Mouse (Mus musculus): ENCODE measurements around the gene Prtg. TPM values are rescaled to one million over a fixed set of nuclear protein-coding genes. Genes with fewer than 3 reads are reported as not detected.

Prtg gene
- polyA plus RNA-seq, 1 experiment from 2014 or later: 1.7 TPM

DNA sequence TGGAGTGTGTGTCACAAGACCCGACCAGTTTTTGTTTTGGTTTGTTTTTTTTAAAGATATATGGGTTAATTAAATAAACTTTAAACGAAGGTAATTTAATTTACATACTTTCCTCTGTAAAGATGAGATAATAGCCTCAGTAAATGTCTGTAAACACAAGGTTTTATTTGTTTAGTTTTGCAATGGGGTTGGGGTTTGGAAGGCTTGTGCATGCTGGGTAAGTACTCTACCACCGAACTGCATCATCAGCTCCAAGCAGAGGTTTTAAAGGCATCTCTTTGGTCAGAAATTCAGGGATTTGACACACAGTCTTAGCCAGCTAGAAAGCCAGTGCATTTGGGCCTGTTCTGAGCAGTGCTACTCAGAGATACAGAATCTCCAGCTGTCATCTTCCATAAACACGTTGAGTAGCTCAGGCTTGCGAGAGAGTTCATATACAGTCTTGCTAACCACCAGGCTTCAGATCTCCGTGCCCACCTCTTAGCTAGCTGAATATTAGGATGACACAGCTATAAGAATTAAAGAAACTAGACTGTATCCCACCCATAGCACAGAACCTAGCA, 31.0 kb downstream of the Prtg start:
- DNase-seq (ENCODE audit: low spot score) (no peak), ATAC-seq (replicated peaks; ENCODE audit: low FRiP score) (no peak)
- H3K4me1 ChIP-seq (replicated peaks; ENCODE audit: control insufficient read depth, insufficient read depth, low read length): peaks cover 10% of the 10 kb centered on the region
- H3K36me3 ChIP-seq (ENCODE audit: control insufficient read depth, insufficient read depth, low read length): no peaks in the 10 kb centered on the region
- H3K4me3 ChIP-seq (ENCODE audit: low read depth, low read length): no peak overlapping the region
- 75% methylated on average over 6 of the region's 6 CpGs for WGBS
- no peak overlapping the region for H3K4me2 ChIP-seq
- H3K27me3 ChIP-seq (replicated peaks; ENCODE audit: control insufficient read depth, insufficient read depth, low read length): no peaks in the 10 kb centered on the region
- H3K27ac ChIP-seq (ENCODE audit: low read depth, low read length): no peak overlapping the region
- H3K9me3 ChIP-seq (ENCODE audit: control insufficient read depth, low read length): no peaks in the 10 kb centered on the region
- no peak overlapping the region for H3K9ac ChIP-seq (ENCODE audit: low read depth, low read length)

DNA sequence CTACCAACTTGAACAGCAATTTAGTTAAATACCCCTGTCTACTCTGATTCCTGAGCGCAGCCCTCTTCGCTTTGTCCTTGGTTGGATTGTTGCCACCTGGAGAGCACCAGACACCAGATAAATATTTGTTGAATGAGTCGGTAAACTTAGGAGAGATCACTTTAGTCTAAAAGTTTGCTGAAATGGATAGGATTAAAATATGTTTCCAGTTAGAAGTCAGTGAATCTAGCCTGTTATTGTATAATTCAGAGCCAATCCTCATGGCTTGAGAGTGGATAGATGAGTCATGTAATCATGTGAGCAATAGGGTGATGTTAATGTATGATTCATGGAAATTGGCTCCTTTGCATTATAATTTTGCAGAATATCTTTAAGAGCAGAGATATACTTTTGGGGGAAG, 31.6 kb downstream of the Prtg start:
- Histone ChIP-seq H3K9me3 (ENCODE audit: control insufficient read depth, low read length) (no peaks in the 10 kb centered on the region), H3K9ac (ENCODE audit: low read depth, low read length) (no peak overlapping the region), H3K4me2 (no peak overlapping the region), H3K27me3 (replicated peaks; ENCODE audit: control insufficient read depth, insufficient read depth, low read length) (no peaks in the 10 kb centered on the region), H3K4me1 (replicated peaks; ENCODE audit: control insufficient read depth, insufficient read depth, low read length) (peaks cover 10% of the 10 kb centered on the region), H3K4me3 (ENCODE audit: low read depth, low read length) (no peak overlapping the region), H3K36me3 (ENCODE audit: control insufficient read depth, insufficient read depth, low read length) (no peaks in the 10 kb centered on the region), H3K27ac (ENCODE audit: low read depth, low read length) (no peak overlapping the region)
- ATAC-seq (replicated peaks; ENCODE audit: low FRiP score) (no peak), DNase-seq (ENCODE audit: low spot score) (no peak)
- 78% methylated on average over 3 of the region's 3 CpGs for WGBS

DNA sequence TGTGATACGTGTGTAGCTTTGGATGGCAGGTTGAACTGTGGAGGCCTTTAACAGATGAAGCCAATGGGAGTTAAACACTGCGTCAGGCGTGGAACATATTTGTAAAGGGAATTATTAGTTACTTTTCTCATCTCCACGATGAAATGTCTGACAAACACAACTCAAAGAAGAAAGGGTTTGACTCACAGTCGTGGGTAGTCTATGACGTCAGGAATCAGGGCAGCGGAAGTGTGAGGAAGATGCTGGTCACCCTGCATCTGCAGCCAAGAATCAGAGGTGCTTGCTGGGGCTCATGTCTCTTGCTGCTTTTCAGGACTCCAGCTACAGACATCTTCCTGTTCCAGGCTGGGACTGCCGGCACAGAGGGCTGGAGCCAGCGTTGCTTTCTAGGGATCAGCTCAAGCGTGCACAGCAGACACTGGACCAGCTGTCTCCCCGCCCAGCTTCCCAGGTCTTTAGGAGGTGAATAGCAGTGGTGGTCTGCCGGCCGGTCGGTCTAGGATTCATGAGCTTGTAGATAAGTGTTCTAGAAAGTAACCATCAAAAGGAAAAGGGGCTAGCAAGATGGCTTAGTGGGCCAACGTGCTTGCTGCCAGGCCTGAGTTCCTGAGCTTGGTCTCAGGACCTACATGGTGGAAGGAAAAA, 32.8 kb downstream of the Prtg start:
- Histone ChIP-seq H3K36me3 (ENCODE audit: control insufficient read depth, insufficient read depth, low read length) (no peaks in the 10 kb centered on the region), H3K27me3 (replicated peaks; ENCODE audit: control insufficient read depth, insufficient read depth, low read length) (no peaks in the 10 kb centered on the region), H3K9ac (ENCODE audit: low read depth, low read length) (no peak overlapping the region), H3K4me1 (replicated peaks; ENCODE audit: control insufficient read depth, insufficient read depth, low read length) (peaks cover 6% of the 10 kb centered on the region; the same call in 1 of the 2 replicates), H3K9me3 (ENCODE audit: control insufficient read depth, low read length) (no peaks in the 10 kb centered on the region), H3K4me3 (ENCODE audit: low read depth, low read length) (no peak overlapping the region), H3K27ac (ENCODE audit: low read depth, low read length) (no peak overlapping the region), H3K4me2 (no peak overlapping the region)
- WGBS: 86% methylated on average over 15 of the region's 15 CpGs
- no peak for ATAC-seq (replicated peaks; ENCODE audit: low FRiP score)
- no peak for DNase-seq (ENCODE audit: low spot score)

DNA sequence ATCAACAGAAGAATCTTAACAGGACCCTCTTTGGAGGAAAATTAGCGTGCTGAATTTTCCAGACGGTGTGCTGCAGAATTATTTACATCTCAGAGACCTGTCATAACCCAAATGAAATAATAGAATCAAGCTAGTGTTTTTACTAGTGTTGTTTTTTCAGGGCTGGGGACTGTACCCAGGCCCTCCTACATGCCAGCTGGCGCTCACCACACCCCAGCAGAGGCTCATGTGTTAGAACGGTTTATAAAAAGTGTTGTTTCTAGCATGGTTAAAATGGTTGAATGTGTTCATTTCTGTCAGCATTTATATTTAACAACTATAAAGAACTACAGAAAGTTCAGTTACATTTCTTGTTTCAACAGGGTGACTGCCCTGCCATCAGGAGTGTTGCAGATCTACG, 37.8 kb downstream of the Prtg start:
- ATAC-seq (replicated peaks; ENCODE audit: low FRiP score) (no peak), DNase-seq (ENCODE audit: low spot score) (no peak)

DNA sequence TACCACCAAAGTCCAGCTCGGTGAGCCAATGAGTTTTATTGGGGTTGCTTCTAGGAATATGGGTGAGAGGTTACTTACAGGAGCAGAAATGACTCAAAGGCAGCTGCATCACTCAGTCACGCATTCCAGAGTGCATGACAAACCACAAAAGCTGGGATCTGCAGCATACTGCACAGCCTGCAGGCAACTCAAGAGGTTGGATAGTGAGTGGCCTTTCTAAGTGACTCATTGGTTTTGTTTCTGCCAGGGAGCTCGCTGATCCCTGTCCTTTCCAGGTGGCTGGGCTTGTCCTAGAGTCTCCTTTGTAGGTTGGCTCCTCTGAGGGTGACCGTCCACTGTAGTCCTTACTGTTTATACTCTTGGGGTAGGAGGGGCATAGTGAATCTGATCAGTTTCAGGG, 39.5 kb downstream of the Prtg start:
- no peak for ATAC-seq (replicated peaks; ENCODE audit: low FRiP score)
- Histone ChIP-seq H3K27me3 (replicated peaks; ENCODE audit: control insufficient read depth, insufficient read depth, low read length) (no peaks in the 10 kb centered on the region), H3K27ac (ENCODE audit: low read depth, low read length) (no peak overlapping the region), H3K9me3 (ENCODE audit: control insufficient read depth, low read length) (no peaks in the 10 kb centered on the region), H3K4me3 (ENCODE audit: low read depth, low read length) (no peak overlapping the region), H3K9ac (ENCODE audit: low read depth, low read length) (no peak overlapping the region), H3K4me2 (no peak overlapping the region), H3K36me3 (ENCODE audit: control insufficient read depth, insufficient read depth, low read length) (no peaks in the 10 kb centered on the region; the same call in 1 of the 2 replicates), H3K4me1 (replicated peaks; ENCODE audit: control insufficient read depth, insufficient read depth, low read length) (no peaks in the 10 kb centered on the region)
- DNase-seq (ENCODE audit: low spot score): no peak
- 84% methylated on average over 4 of the region's 4 CpGs for WGBS

More for the DNA sequence above, 37.8 kb downstream of the Prtg start:
- no peaks in the 10 kb centered on the region for H3K9me3 ChIP-seq (ENCODE audit: control insufficient read depth, low read length)
- no peaks in the 10 kb centered on the region; the same call in 1 of the 2 replicates for H3K36me3 ChIP-seq (ENCODE audit: control insufficient read depth, insufficient read depth, low read length)
- 92% methylated on average over 5 of the region's 5 CpGs for WGBS
- no peak overlapping the region for H3K4me3 ChIP-seq (ENCODE audit: low read depth, low read length)
- no peaks in the 10 kb centered on the region for H3K4me1 ChIP-seq (replicated peaks; ENCODE audit: control insufficient read depth, insufficient read depth, low read length)
- no peak overlapping the region for H3K9ac ChIP-seq (ENCODE audit: low read depth, low read length)
- H3K27me3 ChIP-seq (replicated peaks; ENCODE audit: control insufficient read depth, insufficient read depth, low read length): no peaks in the 10 kb centered on the region
- H3K27ac ChIP-seq (ENCODE audit: low read depth, low read length): no peak overlapping the region
- no peak overlapping the region for H3K4me2 ChIP-seq

DNA sequence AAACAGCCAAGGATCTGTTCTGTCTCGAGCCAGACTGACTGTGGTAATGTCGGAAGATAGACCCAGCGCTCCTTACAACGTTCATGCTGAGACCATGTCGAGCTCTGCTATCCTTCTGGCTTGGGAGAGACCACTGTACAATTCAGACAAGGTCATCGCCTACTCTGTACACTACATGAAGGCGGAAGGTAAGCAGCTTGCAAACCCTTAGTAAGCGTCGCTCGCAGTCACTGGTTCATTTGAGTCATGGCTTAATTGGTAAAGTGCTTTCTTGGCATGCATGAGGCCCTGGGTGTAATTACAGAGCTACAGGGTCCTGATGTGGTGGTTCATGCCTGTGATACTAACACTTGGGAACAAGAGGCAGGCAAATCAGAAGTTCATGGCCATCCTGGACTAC, 44.9 kb downstream of the Prtg start:
- Histone ChIP-seq H3K4me2 (no peak overlapping the region), H3K27ac (ENCODE audit: low read depth, low read length) (no peak overlapping the region), H3K9ac (ENCODE audit: low read depth, low read length) (no peak overlapping the region), H3K36me3 (ENCODE audit: control insufficient read depth, insufficient read depth, low read length) (no peaks in the 10 kb centered on the region), H3K4me1 (replicated peaks; ENCODE audit: control insufficient read depth, insufficient read depth, low read length) (no peaks in the 10 kb centered on the region), H3K27me3 (replicated peaks; ENCODE audit: control insufficient read depth, insufficient read depth, low read length) (no peaks in the 10 kb centered on the region), H3K9me3 (ENCODE audit: control insufficient read depth, low read length) (no peaks in the 10 kb centered on the region), H3K4me3 (ENCODE audit: low read depth, low read length) (no peak overlapping the region)
- ATAC-seq (replicated peaks; ENCODE audit: low FRiP score): no peak
- WGBS: 90% methylated on average over 10 of the region's 10 CpGs
- DNase-seq (ENCODE audit: low spot score): no peak

DNA sequence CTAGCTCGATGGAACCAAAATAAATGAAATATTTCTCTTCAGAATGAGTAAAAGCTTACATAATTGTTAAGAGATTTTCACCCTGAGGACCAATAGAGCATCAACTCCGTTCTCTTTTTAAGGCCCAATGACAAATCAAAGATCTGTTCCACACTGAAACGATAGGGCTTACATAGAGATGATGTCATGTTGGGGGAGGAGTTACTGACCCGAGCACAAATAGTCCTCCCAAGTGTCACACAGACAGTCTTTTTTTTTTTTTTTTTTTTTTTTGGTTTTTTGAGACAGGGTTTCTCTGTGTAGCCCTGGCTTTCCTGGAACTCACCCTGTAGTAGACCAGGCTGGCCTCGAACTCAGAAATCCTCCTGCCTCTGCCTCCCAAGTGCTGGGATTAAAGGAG, 45.3 kb downstream of the Prtg start:
- no peaks in the 10 kb centered on the region for H3K9me3 ChIP-seq (ENCODE audit: control insufficient read depth, low read length)
- ATAC-seq (replicated peaks; ENCODE audit: low FRiP score): no peak
- H3K36me3 ChIP-seq (ENCODE audit: control insufficient read depth, insufficient read depth, low read length): no peaks in the 10 kb centered on the region
- H3K4me1 ChIP-seq (replicated peaks; ENCODE audit: control insufficient read depth, insufficient read depth, low read length): no peaks in the 10 kb centered on the region
- WGBS: 82% methylated on average over 5 of the region's 5 CpGs
- H3K4me2 ChIP-seq: no peak overlapping the region
- no peak overlapping the region for H3K4me3 ChIP-seq (ENCODE audit: low read depth, low read length)
- H3K9ac ChIP-seq (ENCODE audit: low read depth, low read length): no peak overlapping the region
- no peaks in the 10 kb centered on the region for H3K27me3 ChIP-seq (replicated peaks; ENCODE audit: control insufficient read depth, insufficient read depth, low read length)
- no peak overlapping the region for H3K27ac ChIP-seq (ENCODE audit: low read depth, low read length)
- no peak for DNase-seq (ENCODE audit: low spot score)

DNA sequence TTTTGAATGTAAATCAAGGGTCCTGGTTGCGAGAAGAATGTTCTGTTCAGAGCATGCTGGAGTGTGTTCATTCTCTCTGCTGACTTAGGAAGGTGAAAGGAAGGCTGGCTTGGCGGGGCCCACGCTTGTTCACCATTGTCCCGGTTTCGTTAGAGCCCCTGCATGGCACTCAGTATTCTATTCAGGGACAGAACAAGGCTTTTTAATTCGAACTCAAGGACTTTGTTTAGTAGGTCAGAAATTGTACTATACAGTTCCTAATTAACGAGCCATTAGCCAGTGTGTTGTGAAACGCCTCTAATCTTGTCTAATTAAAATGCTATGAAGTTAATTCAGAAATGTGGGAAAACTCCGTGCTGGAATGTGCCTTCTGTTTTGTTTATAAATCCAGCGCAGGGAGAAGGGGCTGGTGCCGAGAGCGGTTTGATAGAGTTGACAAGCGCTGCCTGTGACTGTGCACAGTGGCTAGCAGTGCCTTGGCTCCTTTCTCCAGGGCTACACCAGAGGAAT, 47.1 kb downstream of the Prtg start:
- DNase-seq (ENCODE audit: low spot score) (no peak), ATAC-seq (replicated peaks; ENCODE audit: low FRiP score) (no peak)
- no peaks in the 10 kb centered on the region for H3K36me3 ChIP-seq (ENCODE audit: control insufficient read depth, insufficient read depth, low read length)
- WGBS: 77% methylated on average over 13 of the region's 13 CpGs
- H3K9ac ChIP-seq (ENCODE audit: low read depth, low read length): no peak overlapping the region
- no peaks in the 10 kb centered on the region for H3K4me1 ChIP-seq (replicated peaks; ENCODE audit: control insufficient read depth, insufficient read depth, low read length)
- no peaks in the 10 kb centered on the region for H3K27me3 ChIP-seq (replicated peaks; ENCODE audit: control insufficient read depth, insufficient read depth, low read length)
- no peak overlapping the region for H3K4me3 ChIP-seq (ENCODE audit: low read depth, low read length)
- H3K9me3 ChIP-seq (ENCODE audit: control insufficient read depth, low read length): no peaks in the 10 kb centered on the region
- H3K4me2 ChIP-seq: no peak overlapping the region
- no peak overlapping the region for H3K27ac ChIP-seq (ENCODE audit: low read depth, low read length)

DNA sequence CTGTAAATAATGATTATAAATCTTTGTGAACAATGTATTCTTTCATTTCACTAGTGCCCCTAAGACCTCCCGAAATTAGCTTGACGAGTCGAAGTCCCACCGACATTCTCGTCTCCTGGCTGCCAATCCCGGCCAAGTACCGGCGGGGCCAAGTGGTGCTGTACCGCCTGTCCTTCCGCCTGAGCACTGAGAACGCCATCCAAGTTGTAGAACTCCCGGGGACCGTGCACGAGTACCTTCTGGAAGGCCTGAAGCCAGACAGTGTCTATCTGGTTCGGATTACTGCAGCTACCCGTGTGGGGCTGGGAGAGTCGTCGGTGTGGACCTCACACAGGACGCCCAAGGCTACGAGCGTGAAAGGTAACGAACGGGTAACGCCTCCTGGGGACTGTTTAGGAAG, 50.0 kb downstream of the Prtg start:
- DNase-seq (ENCODE audit: low spot score): no peak
- 93% methylated on average over 24 of the region's 24 CpGs for WGBS
- ATAC-seq (replicated peaks; ENCODE audit: low FRiP score): no peak
- Histone ChIP-seq H3K27me3 (replicated peaks; ENCODE audit: control insufficient read depth, insufficient read depth, low read length) (no peaks in the 10 kb centered on the region), H3K9ac (ENCODE audit: low read depth, low read length) (no peak overlapping the region), H3K27ac (ENCODE audit: low read depth, low read length) (no peak overlapping the region), H3K4me3 (ENCODE audit: low read depth, low read length) (no peak overlapping the region), H3K4me1 (replicated peaks; ENCODE audit: control insufficient read depth, insufficient read depth, low read length) (no peaks in the 10 kb centered on the region), H3K9me3 (ENCODE audit: control insufficient read depth, low read length) (no peaks in the 10 kb centered on the region), H3K36me3 (ENCODE audit: control insufficient read depth, insufficient read depth, low read length) (no peaks in the 10 kb centered on the region), H3K4me2 (no peak overlapping the region)

All from liver, embryonic 11.5 days (tissue).